Mouse (Mus musculus): ENCODE results near the gene Pla2g2e.
"Not testable (repeated sequence)": the region's sequence is repeated elsewhere in the genome, so short reads cannot be mapped to it uniquely, and the experiment has no call there.

Pla2g2e gene

DNA sequence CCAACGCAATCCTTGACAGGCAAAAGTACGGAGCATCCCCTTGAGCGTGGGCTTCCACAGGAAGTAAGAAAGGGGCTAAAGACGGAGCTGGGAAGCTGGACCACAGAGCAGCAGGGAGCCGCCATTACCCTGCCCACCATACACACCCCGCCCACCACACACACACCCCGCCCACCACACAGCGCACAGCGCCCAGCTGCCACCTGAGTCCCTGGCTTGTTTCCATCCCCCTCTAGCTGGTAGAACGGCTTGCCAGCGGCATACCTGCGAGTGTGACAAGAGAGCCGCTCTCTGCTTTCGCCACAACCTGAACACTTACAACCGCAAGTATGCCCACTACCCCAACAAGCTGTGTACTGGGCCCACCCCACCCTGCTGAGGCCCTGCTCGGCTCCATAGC, 4.4 kb downstream of the Pla2g2e start:
- DNase-seq (ENCODE audit: low read depth, low spot score): no peak

- peak; percentile 67 for DNase-seq (ENCODE audit: low read depth, low spot score)
Measured at GRCm38 (mm10) chr4:138884261-138884660, 6.5 kb downstream of the Pla2g2e start.

- DNase-seq (ENCODE audit: low read depth, low spot score): no peak
Measured at GRCm38 (mm10) chr4:138889165-138889564, 11.4 kb downstream of the Pla2g2e start.

DNA sequence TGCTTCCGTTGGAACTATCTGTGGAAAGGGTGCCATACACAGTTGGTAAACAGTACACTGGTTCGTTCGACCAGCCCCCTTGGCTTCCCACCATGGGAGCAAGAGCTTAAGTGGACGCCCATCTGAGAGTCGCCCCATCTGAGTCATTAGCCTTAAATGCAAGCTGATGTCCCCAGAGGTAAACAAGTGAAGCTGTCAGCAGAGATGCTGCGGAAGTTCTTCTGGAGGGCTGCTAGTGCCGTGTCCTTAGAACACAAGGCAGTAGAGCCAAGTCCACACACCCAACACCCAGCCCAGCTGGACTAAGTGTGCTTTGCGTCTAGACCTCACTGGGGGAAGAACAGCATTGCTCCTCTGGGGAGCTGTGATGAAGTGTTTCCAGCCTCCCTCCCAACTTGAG, 11.9 kb downstream of the Pla2g2e start:
- DNase-seq (ENCODE audit: low read depth, low spot score): no peak

GRCm38 (mm10) chr4:138892655-138893054, 14.9 kb downstream of the Pla2g2e start:
- no peak for DNase-seq (ENCODE audit: low read depth, low spot score)

DNA sequence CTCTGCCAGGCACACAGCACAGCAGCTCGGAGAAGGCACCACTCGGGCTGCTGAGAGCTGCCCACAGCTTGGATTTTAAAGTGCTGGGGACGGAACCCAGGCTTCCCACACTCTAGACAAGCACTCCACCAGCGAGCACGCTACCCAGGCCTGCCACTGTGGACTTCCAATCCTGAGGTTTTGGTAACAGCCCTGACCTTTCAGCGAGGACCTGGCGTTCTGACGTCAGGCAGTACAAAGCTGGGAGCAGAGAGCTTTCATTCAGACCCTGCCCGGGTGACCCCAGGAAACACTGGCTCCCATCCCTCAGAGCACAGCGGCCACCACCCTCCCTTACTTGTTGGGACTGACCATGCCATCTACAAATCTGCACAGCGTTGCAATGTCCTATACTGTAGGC, 16.0 kb downstream of the Pla2g2e start:
- DNase-seq (ENCODE audit: low read depth, low spot score): not testable (repeated sequence)

GRCm38 (mm10) chr4:138899361-138899760, 21.6 kb downstream of the Pla2g2e start:
- no peak for DNase-seq (ENCODE audit: low read depth, low spot score)

DNA sequence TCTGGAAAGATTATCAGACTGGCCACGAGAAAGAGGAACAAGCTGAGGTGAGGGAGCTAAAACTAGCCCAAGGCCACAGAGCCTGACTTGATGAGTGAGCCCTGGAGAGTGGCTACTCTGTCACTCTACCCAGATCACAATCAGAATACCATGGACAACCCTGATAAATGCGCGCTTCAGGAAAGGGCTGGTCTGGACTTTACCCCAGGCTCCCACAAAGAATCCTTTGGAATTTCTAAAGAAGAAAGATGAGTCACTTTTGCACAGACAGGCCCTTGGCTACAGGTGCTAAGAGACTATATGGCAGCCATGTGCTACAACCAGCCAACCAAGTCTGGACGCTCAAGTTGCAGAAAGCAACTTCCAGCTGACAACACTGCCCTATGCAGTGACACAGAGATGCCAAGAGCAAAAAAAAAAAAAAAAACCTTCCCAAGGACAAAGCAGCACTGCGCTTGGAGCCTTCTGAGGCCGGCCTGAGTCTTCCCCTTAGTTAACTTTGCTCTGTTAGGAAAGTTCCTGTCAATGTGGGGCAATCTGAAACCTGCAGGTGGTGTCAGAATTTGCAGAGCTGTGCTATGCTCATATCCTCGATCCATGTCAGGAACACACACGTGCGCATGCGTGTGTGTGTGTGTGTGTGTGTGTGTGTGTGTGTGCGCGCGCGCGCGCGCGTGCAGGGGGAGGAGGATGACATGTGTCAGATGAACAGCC, 28.0 kb downstream of the Pla2g2e start:
- no peak for DNase-seq (ENCODE audit: low read depth, low spot score)

- no peak for DNase-seq (ENCODE audit: low read depth, low spot score)
Measured at GRCm38 (mm10) chr4:138913141-138913787, 35.5 kb downstream of the Pla2g2e start.

DNA sequence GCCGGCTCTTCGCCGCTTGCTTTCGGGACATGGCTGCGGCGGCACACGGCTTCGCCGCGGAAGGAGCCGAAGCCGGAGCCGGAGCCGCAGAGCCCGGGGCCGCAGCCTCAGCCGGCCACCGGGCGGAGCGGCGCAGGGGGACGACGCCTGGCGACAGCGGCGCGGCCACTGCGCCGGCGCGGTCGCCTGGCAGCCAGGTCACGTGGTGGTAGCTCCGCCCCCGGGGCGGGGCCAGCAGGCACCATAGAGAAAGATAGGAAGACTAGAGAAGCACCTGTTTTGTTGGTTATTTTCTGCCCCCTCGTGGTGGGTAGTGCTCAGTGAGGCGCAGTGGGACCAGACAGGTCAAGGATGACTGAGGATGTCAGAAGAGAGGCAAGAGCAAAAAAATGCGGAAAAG, 36.1 kb downstream of the Pla2g2e start, which contains the start of gene Otud3:
Gene Otud3 (minus strand): TSS at position 149 of the 400 bp plus-strand sequence.
- peak; percentile 92 for DNase-seq (ENCODE audit: low read depth, low spot score)

DNA sequence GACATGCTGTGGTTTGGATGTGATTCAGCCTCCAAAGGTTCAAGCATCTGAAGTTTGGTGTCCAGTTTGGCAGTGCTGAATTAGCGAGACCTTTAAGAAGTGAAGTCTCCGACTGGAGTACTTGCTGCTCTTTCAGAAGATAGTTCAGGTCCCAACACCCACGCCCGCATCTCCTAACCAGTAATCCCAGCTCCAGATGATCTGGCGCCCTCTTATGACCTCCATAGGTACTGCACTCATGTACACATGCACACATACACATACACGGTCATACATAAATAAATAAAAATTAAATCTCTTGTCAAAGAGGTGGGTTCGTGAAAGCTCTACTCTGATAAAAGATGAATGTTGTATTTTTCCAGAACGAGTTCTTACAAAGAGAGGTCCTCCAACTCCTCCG, 39.5 kb downstream of the Pla2g2e start:
- no peak for DNase-seq (ENCODE audit: low read depth, low spot score)

- DNase-seq (ENCODE audit: low read depth, low spot score): no peak
Measured at GRCm38 (mm10) chr4:138921254-138922130, 43.8 kb downstream of the Pla2g2e start.

DNA sequence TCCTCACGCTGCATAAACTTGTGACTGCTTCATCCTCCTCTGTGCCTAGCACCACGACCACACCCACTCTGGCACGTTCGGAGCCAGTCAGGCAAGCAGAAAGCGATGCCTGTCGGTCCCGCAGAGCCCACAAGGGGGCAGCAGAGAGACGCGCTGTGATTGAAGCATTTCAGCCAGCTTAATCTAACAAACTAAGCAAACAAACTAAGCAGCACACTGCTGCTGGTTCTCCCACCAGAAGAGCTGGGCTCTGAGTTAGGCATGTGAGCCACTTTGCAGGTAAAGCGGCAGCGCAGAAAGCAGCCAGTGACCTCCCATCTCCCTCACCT, 44.4 kb downstream of the Pla2g2e start:
- DNase-seq (ENCODE audit: low read depth, low spot score): peak; percentile 84

DNA sequence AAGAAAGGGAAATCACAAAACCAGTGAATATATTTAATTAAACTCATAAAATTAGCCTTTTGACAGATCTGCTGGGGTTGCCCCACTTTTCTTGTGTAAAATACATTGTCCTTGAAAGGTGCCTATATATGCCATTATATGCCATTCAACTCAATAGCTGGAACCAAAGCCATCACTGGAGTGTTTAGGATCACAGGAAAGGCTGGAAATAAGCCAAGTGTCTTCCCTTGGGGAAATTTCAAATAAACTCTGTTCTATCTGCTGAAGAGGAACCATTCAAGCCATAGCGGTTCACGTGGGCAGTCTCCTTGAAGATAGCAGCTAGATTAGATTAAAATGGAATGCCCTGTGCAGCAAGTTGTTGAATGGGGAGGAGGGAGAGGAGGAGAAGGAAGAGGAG, 47.8 kb downstream of the Pla2g2e start:
- DNase-seq (ENCODE audit: low read depth, low spot score): no peak
